Mouse (Mus musculus): ENCODE measurements around the gene Glrp1.

DNA sequence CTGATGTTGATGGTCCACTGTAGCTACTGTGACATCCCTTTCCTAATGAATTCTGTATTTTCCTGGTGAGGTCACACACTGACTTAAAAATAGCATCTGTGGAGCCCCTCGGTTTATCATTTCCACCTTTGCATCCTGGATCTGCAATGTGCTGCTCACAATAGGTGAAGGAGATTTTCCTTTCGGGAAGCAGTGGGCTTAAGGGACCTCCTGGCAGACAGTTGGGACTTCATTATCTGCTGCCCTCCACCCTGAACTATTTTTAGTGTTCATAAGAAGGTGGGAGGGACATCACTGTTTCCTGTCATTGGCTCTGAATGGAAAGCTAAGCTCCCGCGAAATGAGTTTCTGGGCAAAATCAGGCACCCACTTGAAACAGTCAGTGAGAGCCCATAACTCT is 20.9 kb downstream of the Glrp1 start:
- no peak for TF ChIP-seq POLR2A (IDR thresholded peaks at IDR 0.05; ENCODE audit: insufficient read depth, low read depth, low read length)
- no peak for TF ChIP-seq CTCF (IDR thresholded peaks at IDR 0.05)
- TF ChIP-seq EP300 (IDR thresholded peaks at IDR 0.05; ENCODE audit: insufficient read depth, low read depth, low read length), result no peak
